13 mouse cellular contexts compared by ENCODE assay signal in genomic region chr19:36698200-36698599, GRCm38 (mm10). TPM values are rescaled to one million over a fixed set of nuclear protein-coding genes. Genes with fewer than 3 reads are reported as not detected.
"Had no signal": no experiment of that assay in that cellular context is flagged by ENCODE, and none has a peak within 500 bp of the region (broad histone marks: within the 10 kb centered on the region; RNA-seq: fewer than 3 reads in every experiment).

No protein-coding gene starts in this region.

- H3K27me3 ChIP-seq: liver, embryonic 15.5 days; midbrain, embryonic 13.5 days; neural tube, embryonic 12.5 days had no signal

- H3K4me3 ChIP-seq: left cerebral cortex, adult 2 months; limb, embryonic 10.5 days; liver, embryonic 15.5 days; midbrain, embryonic 13.5 days; neural tube, embryonic 12.5 days had no signal

- H3K36me3 ChIP-seq: limb, embryonic 10.5 days; liver, embryonic 15.5 days; midbrain, embryonic 13.5 days; neural tube, embryonic 12.5 days had no signal

- H3K4me1 ChIP-seq: limb, embryonic 10.5 days; liver, embryonic 15.5 days had no signal

- DNase-seq: kidney, postnatal 25 days; lung, adult 2 months; lung, postnatal 36 days; retina, postnatal 1 day; thymus, postnatal 36 days had no signal

- H3K9ac ChIP-seq: liver, embryonic 15.5 days; midbrain, embryonic 13.5 days; neural tube, embryonic 12.5 days had no signal

- H3K4me2 ChIP-seq: liver, embryonic 11.5 days; liver, embryonic 15.5 days; midbrain, embryonic 13.5 days; neural tube, embryonic 12.5 days had no signal

- ATAC-seq: lung, postnatal 0 days; midbrain, embryonic 13.5 days had no signal

- H3K9me3 ChIP-seq: limb, embryonic 10.5 days; liver, embryonic 15.5 days had no signal

- H3K27ac ChIP-seq: left cerebral cortex, adult 2 months; limb, embryonic 10.5 days; liver, embryonic 15.5 days; midbrain, embryonic 13.5 days; neural tube, embryonic 12.5 days had no signal

RNA-seq across cellular contexts. Expression of gene Ppp1r3c, which starts 38.3 kb away (rescaled TPM):
- total RNA-seq: megakaryocyte progenitor cell, adult 5-6 weeks had no signal
